Mouse (Mus musculus) activated CD4-positive, CD25-positive, alpha-beta regulatory T cell, adult 9 weeks (primary cell): Measurements from ENCODE around the gene Hspa12b. TPM values are rescaled to one million over a fixed set of nuclear protein-coding genes. Genes with fewer than 3 reads are reported as not detected.

Experiments used
- polyA plus RNA-seq: library from polyadenylated mRNA; unstranded; fragments of 100-300 nt; shearing (Covaris generic); gene quantifications from one replicate; pipeline ENCODE4 v1.2.1, GENCODE M21; 2017

Gene Hspa12b
- 0.21 TPM for polyA plus RNA-seq

GRCm38 (mm10) chr2:131127161-131127730 is at the start of gene Hspa12b:
TSS of gene Hspa12b (plus strand) at chr2:131127280.

GRCm38 (mm10) chr2:131086667-131087390 is 40.3 kb upstream of the Hspa12b start, which contains the start of gene Siglec1:
TSS of gene Siglec1 (minus strand) at chr2:131086765.

GRCm38 (mm10) chr2:131132930-131133547 is 6.0 kb downstream of the Hspa12b start, which contains the start of gene Gm11037:
TSS of gene Gm11037 (plus strand) at chr2:131133497.

GRCm38 (mm10) chr2:131159938-131160581 is 33.0 kb downstream of the Hspa12b start, which contains the start of gene 1700037H04Rik:
TSS of gene 1700037H04Rik (minus strand) at chr2:131160081.

GRCm38 (mm10) chr2:131179990-131180587 is 53.0 kb downstream of the Hspa12b start, which contains the start of gene Cenpb:
TSS of gene Cenpb (minus strand) at chr2:131180067.

GRCm38 (mm10) chr2:131186771-131187601 is 59.9 kb downstream of the Hspa12b start, which contains the start of the genes Cdc25b and Spef1:
TSS of gene Cdc25b (plus strand) at chr2:131186949.
TSS of gene Spef1 (minus strand) at chr2:131187282.

Other genes with a start within 250 kb of the Hspa12b start
- 11.6 TPM for gene 4930402H24Rik, start 220.9 kb upstream of the Hspa12b start, polyA plus RNA-seq
- gene Atrn, start 220.8 kb upstream of the Hspa12b start, polyA plus RNA-seq: 3.1 TPM
- gene Gfra4, start 84.2 kb upstream of the Hspa12b start, polyA plus RNA-seq: not detected
- gene Adam33, start 63.5 kb upstream of the Hspa12b start, polyA plus RNA-seq: 0.67 TPM
- 0.40 TPM for gene Siglec1, start 40.5 kb upstream of the Hspa12b start, polyA plus RNA-seq
- not detected for gene Gm11037, start 6.2 kb downstream of the Hspa12b start, polyA plus RNA-seq
- gene 1700037H04Rik, start 32.8 kb downstream of the Hspa12b start, polyA plus RNA-seq: 49.2 TPM
- gene Cenpb, start 52.8 kb downstream of the Hspa12b start, polyA plus RNA-seq: 2.2 TPM
- gene Cdc25b, start 59.7 kb downstream of the Hspa12b start, polyA plus RNA-seq: 143 TPM
- gene Spef1, start 60.0 kb downstream of the Hspa12b start, polyA plus RNA-seq: not detected
- 26.5 TPM for gene Ap5s1, start 79.8 kb downstream of the Hspa12b start, polyA plus RNA-seq
- 33.7 TPM for gene Mavs, start 106.8 kb downstream of the Hspa12b start, polyA plus RNA-seq
- 10.8 TPM for gene Pank2, start 135.2 kb downstream of the Hspa12b start, polyA plus RNA-seq
- 1.9 TPM for gene Rnf24, start 225.6 kb downstream of the Hspa12b start, polyA plus RNA-seq